Mouse (Mus musculus) liver, embryonic 14.5 days (tissue): ENCODE measurements around the gene Vwa7.

Experiments
- CTCF ChIP-seq: IDR thresholded peaks from 2 replicates; pipeline ENCODE4 v1.5.1; 2016; ENCODE audit warnings: antibody characterized with exemption, low read depth, control low read depth
- EP300 ChIP-seq: IDR thresholded peaks from 2 replicates; pipeline ENCODE4 v1.6.1; 2016; ENCODE audit warnings: antibody characterized with exemption, low read depth

DNA sequence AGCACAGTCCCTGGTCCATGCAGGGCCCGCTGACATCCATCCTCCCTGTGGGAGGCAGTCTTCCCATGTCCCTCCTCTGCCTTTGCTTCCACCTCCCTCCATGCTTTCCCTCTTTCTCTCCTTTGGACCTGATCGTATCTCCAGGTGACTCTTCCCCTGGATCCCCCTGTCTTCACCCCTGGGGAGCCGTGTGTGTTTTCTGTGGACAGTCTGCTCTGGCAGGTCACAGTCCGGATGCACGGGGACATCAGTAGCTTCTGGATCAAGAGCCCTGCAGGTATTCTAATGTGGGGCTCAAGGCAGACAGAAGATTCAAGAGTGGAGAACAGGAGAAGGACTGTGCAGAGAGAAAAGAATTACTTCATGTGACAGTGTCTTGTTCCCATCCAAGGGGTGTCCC, 6.8 kb downstream of the Vwa7 start:
- TF ChIP-seq EP300, result no peak
- TF ChIP-seq CTCF, result no peak
